Mouse (Mus musculus) midbrain, embryonic 13.5 days (tissue): ENCODE measurements around the gene Tmem87a. TPM values are rescaled to one million over a fixed set of nuclear protein-coding genes. Genes with fewer than 3 reads are reported as not detected.

Experiments used
- polyA plus RNA-seq: library from polyadenylated mRNA; unstranded; fragments of >200 nt; fragmentation: Nextera tagmentation; extraction: Ambion mirVana; gene quantifications from 2 replicates; pipeline ENCODE4 v1.2.1, GENCODE M21; 2015

Gene Tmem87a
- polyA plus RNA-seq, 1 experiment from 2014 or later, result 10.2 TPM

Other genes with a start within 250 kb of the Tmem87a start
- 14.1 and 16.4 TPM in 2 replicates for gene Ehd4, start 249.5 kb downstream of the Tmem87a start, polyA plus RNA-seq
- 1.3 and 1.5 TPM in 2 replicates for gene Pla2g4e, start 158.8 kb downstream of the Tmem87a start, polyA plus RNA-seq
- gene Pla2g4d, start 114.9 kb downstream of the Tmem87a start, polyA plus RNA-seq, result not detected in 2 replicates
- gene Pla2g4f, start 89.9 kb downstream of the Tmem87a start, polyA plus RNA-seq, result not detected in 2 replicates
- 47.9 and 49.4 TPM in 2 replicates for gene Vps39, start 51.0 kb downstream of the Tmem87a start, polyA plus RNA-seq
- gene Ganc, start 217 bp downstream of the Tmem87a start, polyA plus RNA-seq, result 9.4 and 9.5 TPM in 2 replicates
- gene Capn3, start 51.9 kb upstream of the Tmem87a start, polyA plus RNA-seq, result 1.7 and 2.3 TPM in 2 replicates
- 46.7 and 54.2 TPM in 2 replicates for gene Zfp106, start 159.7 kb upstream of the Tmem87a start, polyA plus RNA-seq
- 18.9 and 20.2 TPM in 2 replicates for gene Snap23, start 163.6 kb upstream of the Tmem87a start, polyA plus RNA-seq
- 33.1 and 37.1 TPM in 2 replicates for gene Haus2, start 205.3 kb upstream of the Tmem87a start, polyA plus RNA-seq
- 34.0 and 36.4 TPM in 2 replicates for gene Lrrc57, start 205.4 kb upstream of the Tmem87a start, polyA plus RNA-seq
- gene Stard9, start 225.0 kb upstream of the Tmem87a start, polyA plus RNA-seq, result 3.4 and 4.2 TPM in 2 replicates